Mouse (Mus musculus): Measurements from ENCODE around the gene Higd1a. TPM values are rescaled to one million over a fixed set of nuclear protein-coding genes. Genes with fewer than 3 reads are reported as not detected.

Gene Higd1a
- polyA plus RNA-seq, 1 experiment from 2014 or later, result 230 TPM

DNA sequence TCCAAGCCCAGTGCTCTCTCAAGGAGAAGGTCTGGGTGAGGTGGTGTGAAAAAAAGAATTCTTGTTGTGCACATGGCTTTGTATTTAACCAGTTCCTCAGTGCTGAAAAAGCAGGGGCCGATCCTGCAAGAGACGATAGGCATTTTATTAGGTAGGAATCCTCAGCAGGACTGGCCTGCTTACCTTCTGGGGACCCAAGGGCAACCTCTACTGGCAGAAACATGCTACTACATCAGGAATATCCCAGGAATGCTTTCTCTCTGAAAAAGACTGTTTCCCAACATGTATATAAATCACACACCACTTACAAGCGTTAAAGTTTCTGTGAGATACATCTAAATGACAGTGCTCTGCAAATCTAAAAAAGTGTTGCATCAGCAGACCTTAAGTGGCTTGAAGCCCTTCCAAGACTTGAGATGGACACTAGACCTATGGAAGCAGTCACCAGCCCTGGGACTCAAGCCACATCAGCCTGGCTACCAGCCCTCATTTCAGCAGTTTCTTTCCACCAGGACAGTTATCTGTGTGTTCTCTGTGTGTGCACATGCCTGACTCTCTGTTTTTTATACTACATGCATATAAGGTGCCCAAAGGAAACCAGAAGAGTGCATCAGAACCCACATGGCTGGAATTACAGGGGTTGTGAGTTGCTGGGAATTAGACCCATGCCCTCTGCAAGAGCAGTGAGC lies 19.0 kb upstream of the Higd1a start:
- Histone ChIP-seq H3K4me1 (peaks cover 10% of the 10 kb centered on the region), H3K36me3 (no peaks in the 10 kb centered on the region), H3K4me2 (no peak overlapping the region), H3K9me3 (no peaks in the 10 kb centered on the region), H3K27ac (replicated peaks) (no peak overlapping the region), H3K9ac (no peak overlapping the region), H3K4me3 (no peak overlapping the region), H3K27me3 (replicated peaks) (no peaks in the 10 kb centered on the region)
- ATAC-seq (ENCODE audit: extremely low read depth, insufficient number of reproducible peaks, low FRiP score, low TSS enrichment), result no peak
- WGBS, result 20% methylated on average over 3 of the region's 3 CpGs

DNA sequence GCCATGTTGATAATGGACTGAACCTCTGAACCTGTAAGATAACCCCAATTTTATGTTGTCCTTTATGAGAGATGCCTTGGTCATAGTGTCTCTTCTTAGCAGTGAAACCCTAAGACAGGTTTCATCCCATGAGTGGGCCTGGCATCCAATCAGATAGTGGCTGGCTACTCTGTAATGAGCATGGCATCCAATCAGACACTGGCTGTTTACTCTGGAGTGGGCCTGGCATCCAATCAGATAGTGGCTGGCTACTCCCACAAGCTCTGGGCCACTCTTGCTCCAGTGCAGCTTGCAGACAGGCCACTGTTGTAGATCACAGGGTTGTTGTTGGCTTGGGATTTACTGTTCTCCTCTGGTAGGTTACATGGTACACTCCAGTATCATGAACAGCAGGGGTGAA lies 15.4 kb upstream of the Higd1a start:
- Histone ChIP-seq H3K36me3 (no peaks in the 10 kb centered on the region), H3K4me1 (no peaks in the 10 kb centered on the region), H3K4me2 (no peak overlapping the region), H3K9ac (no peak overlapping the region), H3K27ac (replicated peaks) (no peak overlapping the region), H3K4me3 (no peak overlapping the region), H3K27me3 (replicated peaks) (no peaks in the 10 kb centered on the region), H3K9me3 (no peaks in the 10 kb centered on the region)
- no peak for ATAC-seq (ENCODE audit: extremely low read depth, insufficient number of reproducible peaks, low FRiP score, low TSS enrichment)

DNA sequence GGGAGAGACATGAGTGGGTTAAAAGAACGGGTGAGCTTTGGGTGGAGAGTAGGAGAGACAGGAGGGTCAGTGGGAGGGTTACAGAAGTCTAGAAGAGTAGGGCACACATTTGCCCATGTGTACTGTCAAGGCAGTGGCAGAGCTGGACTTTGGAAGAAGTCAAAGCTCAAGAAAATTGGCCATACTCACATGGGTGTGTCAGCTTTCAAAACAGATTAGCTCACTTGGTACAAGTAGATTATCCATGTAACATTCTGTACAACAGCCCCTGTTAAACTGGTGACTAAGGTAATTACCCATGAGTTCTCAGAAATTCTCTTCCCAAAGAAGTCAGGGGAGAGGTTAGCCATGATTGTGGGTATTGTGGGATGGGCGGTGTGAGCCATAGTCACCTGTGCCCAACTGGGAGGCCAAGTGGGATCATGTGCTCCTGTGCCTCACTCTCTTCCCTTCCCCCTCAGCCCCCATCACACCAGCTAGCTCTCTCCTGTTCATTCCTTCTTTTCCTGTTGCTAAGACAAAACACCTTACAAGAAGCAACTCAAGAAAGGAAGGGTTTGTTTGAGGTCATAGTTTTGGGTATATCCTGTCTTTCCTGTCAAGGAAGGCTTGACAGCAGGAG lies 14.0 kb upstream of the Higd1a start:
- Histone ChIP-seq H3K4me2 (no peak overlapping the region), H3K27ac (replicated peaks) (no peak overlapping the region), H3K36me3 (no peaks in the 10 kb centered on the region), H3K9me3 (no peaks in the 10 kb centered on the region), H3K9ac (no peak overlapping the region), H3K27me3 (replicated peaks) (no peaks in the 10 kb centered on the region), H3K4me3 (no peak overlapping the region), H3K4me1 (no peaks in the 10 kb centered on the region)
- no peak for ATAC-seq (ENCODE audit: extremely low read depth, insufficient number of reproducible peaks, low FRiP score, low TSS enrichment)
- 78% methylated on average over 2 of the region's 2 CpGs for WGBS

DNA sequence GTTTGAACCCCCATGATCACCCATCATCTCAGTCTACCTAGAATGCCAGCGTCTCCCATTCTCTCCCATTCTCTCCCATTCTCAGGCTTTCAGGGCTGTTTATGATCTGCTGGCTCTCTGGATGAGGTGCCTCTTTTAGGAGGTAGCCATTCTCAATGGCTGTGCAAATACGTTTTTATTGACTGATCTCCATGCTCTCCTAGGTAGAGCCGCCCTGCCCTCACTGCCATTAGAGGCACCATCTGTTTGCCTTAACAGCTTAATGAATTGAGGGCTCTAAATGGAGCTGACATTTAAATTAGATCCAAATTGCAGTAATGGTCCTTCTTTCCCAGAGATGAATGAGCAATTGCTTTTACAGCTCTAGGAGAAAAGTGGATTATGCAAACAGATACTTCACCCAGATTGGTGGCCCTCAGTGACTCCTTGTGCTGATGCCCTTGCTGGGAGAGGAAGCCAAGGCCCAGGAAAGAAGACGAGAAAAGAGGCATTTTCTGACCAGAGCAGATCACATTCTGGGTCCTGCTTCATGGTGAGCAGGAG lies 11.9 kb upstream of the Higd1a start:
- 58% methylated on average over 4 of the region's 4 CpGs for WGBS
- H3K4me2 ChIP-seq, result no peak overlapping the region
- H3K9ac ChIP-seq, result no peak overlapping the region
- H3K4me1 ChIP-seq, result peaks cover 4% of the 10 kb centered on the region; the same call in 1 of the 2 replicates
- no peaks in the 10 kb centered on the region for H3K36me3 ChIP-seq
- H3K9me3 ChIP-seq, result no peaks in the 10 kb centered on the region
- no peaks in the 10 kb centered on the region for H3K27me3 ChIP-seq (replicated peaks)
- H3K27ac ChIP-seq (replicated peaks), result no peak overlapping the region
- H3K4me3 ChIP-seq, result no peak overlapping the region
- no peak for ATAC-seq (ENCODE audit: extremely low read depth, insufficient number of reproducible peaks, low FRiP score, low TSS enrichment)

DNA sequence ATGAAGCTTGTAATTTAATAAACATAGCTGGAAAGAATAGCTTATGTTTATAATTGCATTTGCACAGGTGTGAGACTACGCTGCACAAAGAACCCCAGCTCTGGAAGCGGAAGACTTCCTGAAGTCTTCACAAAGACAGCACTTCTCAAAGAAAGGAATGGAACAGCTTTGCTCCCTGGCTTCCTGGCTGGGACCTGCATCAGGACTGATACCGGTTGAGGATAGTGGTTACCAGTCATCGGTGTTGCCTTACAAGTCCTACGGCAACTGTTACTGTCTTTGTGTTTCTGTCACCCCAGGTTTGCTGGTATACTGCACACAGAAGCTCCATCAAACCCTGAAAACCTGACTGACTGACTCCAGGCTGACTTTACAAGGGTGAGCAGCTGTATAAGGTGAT lies 11.3 kb upstream of the Higd1a start:
- H3K4me2 ChIP-seq, result no peak overlapping the region
- no peak for ATAC-seq (ENCODE audit: extremely low read depth, insufficient number of reproducible peaks, low FRiP score, low TSS enrichment)
- H3K27ac ChIP-seq (replicated peaks), result no peak overlapping the region
- 83% methylated on average over 5 of the region's 5 CpGs for WGBS
- no peaks in the 10 kb centered on the region for H3K9me3 ChIP-seq
- H3K36me3 ChIP-seq, result no peaks in the 10 kb centered on the region
- no peak overlapping the region for H3K4me3 ChIP-seq
- no peak overlapping the region for H3K9ac ChIP-seq
- H3K27me3 ChIP-seq (replicated peaks), result no peaks in the 10 kb centered on the region
- peaks cover 4% of the 10 kb centered on the region; the same call in 1 of the 2 replicates for H3K4me1 ChIP-seq

DNA sequence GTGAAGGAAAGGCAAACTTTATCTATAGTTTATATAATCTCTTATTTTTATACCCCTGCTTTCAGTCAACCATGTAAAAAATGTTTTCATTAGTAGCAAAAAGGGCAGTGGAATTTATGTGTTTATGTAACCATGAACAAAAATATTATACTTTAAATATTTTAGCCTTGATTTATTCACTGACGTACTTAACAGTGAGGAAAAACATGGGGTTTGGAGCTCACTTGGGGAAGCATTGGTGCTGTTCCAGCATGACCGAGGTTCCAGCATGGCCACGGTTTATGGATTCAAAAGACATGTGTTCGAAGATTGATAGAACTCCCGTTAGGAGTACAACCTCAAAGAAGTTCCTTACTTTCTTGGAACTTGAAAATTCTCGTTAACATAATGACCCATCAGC lies 10.1 kb upstream of the Higd1a start:
- Histone ChIP-seq H3K9ac (no peak overlapping the region), H3K27me3 (replicated peaks) (no peaks in the 10 kb centered on the region), H3K9me3 (no peaks in the 10 kb centered on the region), H3K4me3 (no peak overlapping the region), H3K36me3 (no peaks in the 10 kb centered on the region), H3K4me1 (peaks cover 4% of the 10 kb centered on the region; the same call in 1 of the 2 replicates), H3K27ac (replicated peaks) (no peak overlapping the region), H3K4me2 (no peak overlapping the region)
- ATAC-seq (ENCODE audit: extremely low read depth, insufficient number of reproducible peaks, low FRiP score, low TSS enrichment), result no peak
- 76% methylated on average over 6 of the region's 6 CpGs for WGBS

DNA sequence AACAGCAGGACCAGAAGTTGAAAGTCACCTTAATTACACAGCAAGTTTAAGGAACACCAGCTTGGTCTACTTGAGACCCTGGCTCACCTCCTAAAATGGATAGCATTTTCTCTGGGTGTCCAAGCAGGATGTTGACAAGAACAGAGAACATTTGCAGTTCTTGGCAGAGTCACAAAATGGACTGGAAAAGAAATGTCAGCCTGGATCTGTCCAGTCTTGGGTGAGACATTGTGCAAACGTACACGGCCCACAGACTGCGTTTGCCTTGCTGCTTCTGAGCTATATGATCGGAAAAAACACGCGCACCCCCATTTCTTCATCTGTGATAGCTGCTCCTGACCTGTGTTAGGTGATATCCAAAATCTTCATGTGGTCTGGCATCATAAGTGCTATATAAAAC lies 9.5 kb upstream of the Higd1a start:
- 78% methylated on average over 6 of the region's 6 CpGs for WGBS
- H3K4me3 ChIP-seq, result no peak overlapping the region
- peaks cover 4% of the 10 kb centered on the region; the same call in 1 of the 2 replicates for H3K4me1 ChIP-seq
- no peak overlapping the region for H3K4me2 ChIP-seq
- H3K27ac ChIP-seq (replicated peaks), result no peak overlapping the region
- no peak for ATAC-seq (ENCODE audit: extremely low read depth, insufficient number of reproducible peaks, low FRiP score, low TSS enrichment)
- H3K9me3 ChIP-seq, result no peaks in the 10 kb centered on the region
- H3K9ac ChIP-seq, result no peak overlapping the region
- no peaks in the 10 kb centered on the region for H3K36me3 ChIP-seq
- no peaks in the 10 kb centered on the region for H3K27me3 ChIP-seq (replicated peaks)

DNA sequence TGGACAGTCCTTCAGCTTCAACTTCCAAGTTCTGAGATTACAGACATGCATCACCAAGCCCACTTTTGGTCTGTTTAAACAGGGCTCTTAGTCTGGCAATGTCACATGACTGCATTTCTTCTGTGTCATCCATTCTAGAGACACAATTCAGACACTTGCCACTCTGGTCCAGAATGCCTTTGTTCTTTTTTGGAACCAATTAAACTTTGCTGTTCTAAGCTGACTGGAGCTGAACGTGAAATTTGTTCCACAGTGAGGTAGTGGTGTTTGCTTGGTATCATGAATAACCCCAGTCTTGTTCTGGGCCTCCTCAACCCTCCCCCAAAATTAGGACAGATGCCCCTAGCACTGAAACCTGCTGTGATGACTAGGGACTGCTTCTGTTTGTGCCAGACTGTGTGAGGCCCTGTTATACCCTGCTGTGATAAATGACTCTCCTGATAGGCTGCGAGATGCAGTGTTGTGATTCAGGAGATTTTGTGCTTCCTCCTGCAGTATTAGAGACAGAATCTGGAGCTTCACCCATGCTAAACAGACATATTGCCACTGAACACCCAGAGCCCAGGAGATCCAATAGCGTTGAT lies 7.4 kb upstream of the Higd1a start:
- Histone ChIP-seq H3K27me3 (replicated peaks) (no peaks in the 10 kb centered on the region), H3K4me3 (no peak overlapping the region), H3K4me2 (no peak overlapping the region), H3K4me1 (peaks cover 4% of the 10 kb centered on the region; the same call in 1 of the 2 replicates), H3K36me3 (no peaks in the 10 kb centered on the region), H3K9me3 (no peaks in the 10 kb centered on the region), H3K27ac (replicated peaks) (no peak overlapping the region), H3K9ac (no peak overlapping the region)
- no peak for ATAC-seq (ENCODE audit: extremely low read depth, insufficient number of reproducible peaks, low FRiP score, low TSS enrichment)
- WGBS, result 44% methylated on average over 3 of the region's 3 CpGs

DNA sequence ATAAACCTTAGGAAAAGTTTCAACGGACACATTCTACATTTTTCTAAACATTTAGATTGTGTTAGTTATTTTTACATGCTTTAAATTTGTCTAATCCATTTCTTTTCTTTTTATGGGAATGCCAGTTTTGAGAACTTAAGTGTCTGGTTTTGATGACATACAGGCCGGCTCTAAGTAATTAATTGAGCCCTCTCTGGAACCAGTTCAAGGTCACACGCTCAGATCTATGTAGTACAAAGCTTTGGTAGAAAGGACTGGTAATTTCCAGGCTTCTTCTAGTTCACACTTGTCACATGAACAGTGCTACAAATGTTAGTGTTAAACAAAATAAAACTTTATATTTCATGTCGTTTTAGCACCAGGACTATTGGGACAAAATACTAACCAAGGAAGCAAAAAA lies 6.7 kb upstream of the Higd1a start:
- no peaks in the 10 kb centered on the region for H3K27me3 ChIP-seq (replicated peaks)
- no peak for ATAC-seq (ENCODE audit: extremely low read depth, insufficient number of reproducible peaks, low FRiP score, low TSS enrichment)
- H3K36me3 ChIP-seq, result no peaks in the 10 kb centered on the region
- H3K27ac ChIP-seq (replicated peaks), result no peak overlapping the region
- no peaks in the 10 kb centered on the region for H3K9me3 ChIP-seq
- no peak overlapping the region for H3K4me3 ChIP-seq
- H3K4me2 ChIP-seq, result no peak overlapping the region
- WGBS, result 66% methylated on average over 4 of the region's 4 CpGs
- peaks cover 4% of the 10 kb centered on the region; the same call in 1 of the 2 replicates for H3K4me1 ChIP-seq
- no peak overlapping the region for H3K9ac ChIP-seq

DNA sequence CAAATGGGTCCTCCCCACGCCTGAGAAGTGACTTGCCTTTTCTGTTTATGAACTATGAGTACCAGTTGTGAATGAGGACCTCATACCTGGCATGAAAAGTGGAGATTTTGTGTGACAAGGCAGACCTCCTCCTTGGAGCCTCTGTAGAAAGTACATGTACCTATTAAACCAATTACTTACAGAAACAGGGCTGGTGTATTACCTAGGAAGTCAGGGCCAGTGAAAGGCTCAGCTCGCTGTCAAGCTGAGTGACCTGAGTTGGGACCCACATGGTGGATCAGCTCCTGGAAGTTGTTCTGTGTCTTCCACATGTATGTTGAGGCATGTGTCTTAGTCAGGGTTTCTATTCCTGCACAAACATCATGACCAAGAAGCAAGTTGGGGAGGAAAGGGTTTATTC lies 2.8 kb upstream of the Higd1a start:
- H3K9ac ChIP-seq, result no peak overlapping the region
- H3K9me3 ChIP-seq, result no peaks in the 10 kb centered on the region
- H3K4me2 ChIP-seq, result no peak overlapping the region
- peaks cover 15% of the 10 kb centered on the region for H3K4me1 ChIP-seq
- no peak overlapping the region for H3K4me3 ChIP-seq
- 0 out of 2 replicates have a peak, but pooled peaks cover 6% of the 10 kb centered on the region for H3K36me3 ChIP-seq
- 84% methylated on average over 2 of the region's 2 CpGs for WGBS
- ATAC-seq (ENCODE audit: extremely low read depth, insufficient number of reproducible peaks, low FRiP score, low TSS enrichment), result no peak
- no peak overlapping the region for H3K27ac ChIP-seq (replicated peaks)
- no peaks in the 10 kb centered on the region for H3K27me3 ChIP-seq (replicated peaks)

DNA sequence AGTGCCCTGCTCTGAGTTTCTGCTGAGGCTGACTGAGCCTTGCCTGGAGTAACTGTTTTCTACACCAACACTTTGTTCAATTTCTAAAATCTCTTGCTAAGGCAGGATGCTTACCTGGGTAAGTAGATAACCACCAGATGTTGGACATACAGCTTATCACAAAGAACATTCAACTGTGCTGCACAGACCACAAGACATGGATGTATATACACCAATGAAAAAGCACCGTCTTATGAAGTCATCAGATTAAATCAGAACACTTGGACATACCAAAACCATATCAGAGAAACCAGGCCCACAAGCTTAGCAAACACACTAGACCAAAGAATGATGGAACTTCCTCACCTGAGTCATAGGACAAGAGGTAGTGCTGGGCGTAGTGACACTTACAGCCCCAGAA lies 1.2 kb upstream of the Higd1a start:
- WGBS, result 89% methylated on average over 2 of the region's 2 CpGs
- H3K36me3 ChIP-seq, result peaks cover 14% of the 10 kb centered on the region; the same call in 1 of the 2 replicates

More for the DNA sequence above, 1.2 kb upstream of the Higd1a start:
- no peak overlapping the region for H3K27ac ChIP-seq (replicated peaks)
- H3K4me3 ChIP-seq, result no peak overlapping the region
- no peak overlapping the region for H3K9ac ChIP-seq
- peaks cover 23% of the 10 kb centered on the region for H3K4me1 ChIP-seq
- no peaks in the 10 kb centered on the region for H3K27me3 ChIP-seq (replicated peaks)
- ATAC-seq (ENCODE audit: extremely low read depth, insufficient number of reproducible peaks, low FRiP score, low TSS enrichment), result no peak
- no peaks in the 10 kb centered on the region for H3K9me3 ChIP-seq
- no peak overlapping the region for H3K4me2 ChIP-seq

Data from heart, embryonic 13.5 days (tissue).